Mouse (Mus musculus) lung, adult 2 months (tissue): ENCODE results near the gene Dnah5. TPM values are rescaled to one million over a fixed set of nuclear protein-coding genes. Genes with fewer than 3 reads are reported as not detected.
"Not testable (repeated sequence)": the region's sequence is repeated elsewhere in the genome, so short reads cannot be mapped to it uniquely, and the experiment has no call there.

ENCODE experiments used
- DNase-seq: peaks from one replicate; pipeline ENCODE4 v3.0.0; 2022
- H3K4me1 ChIP-seq: fragments of 200-500 bp; 2 replicates; pipeline ENCODE4 v1.6.1; 2011; ENCODE audit warnings: low read length; ENCODE audit not compliant: control insufficient read depth, insufficient read depth
- H3K4me3 ChIP-seq: fragments of 200-500 bp; replicated peaks from 2 replicates; pipeline ENCODE3; 2011; ENCODE audit warnings: low read depth, mild to moderate bottlenecking, control low read depth, low read length; ENCODE audit errors: extremely low read depth
- CTCF ChIP-seq: fragments of 200-500 bp; IDR thresholded peaks from 2 replicates; pipeline ENCODE4 v1.5.1; 2011; ENCODE audit warnings: mild to moderate bottlenecking, low read length, control low read depth; ENCODE audit not compliant: insufficient read depth
- POLR2A ChIP-seq: fragments of 200-500 bp; IDR thresholded peaks from 2 replicates; pipeline ENCODE4 v1.6.1; 2011; ENCODE audit warnings: low read depth, mild to moderate bottlenecking, control low read depth, low read length, borderline replicate concordance; ENCODE audit errors: extremely low read depth
- WGBS: fragments of 180-500 bp; shearing (Covaris S2); methylation state at CpG from one replicate; pipeline ENCODE4 v1.1.7; 2018; 5-methylcytosine and 5-hydroxymethylcytosine counted together
- polyA plus RNA-seq: library from polyadenylated mRNA; depleted of rRNA; stranded (reverse); fragments of >200 nt; gene quantifications from 2 replicates; pipeline ENCODE4 v1.2.3, GENCODE M21; 2012

The Dnah5 gene
- polyA plus RNA-seq, 1 experiment: 2.4 TPM

- DNase-seq: no peak
- 40% methylated on average over 4 of the region's 4 CpGs for WGBS
- Histone ChIP-seq H3K4me3 (no peak overlapping the region), H3K4me1 (no peaks in the 10 kb centered on the region)
- TF ChIP-seq POLR2A (no peak), CTCF (no peak)
Observed at GRCm38 (mm10) chr15:28341151-28341550, 137.6 kb downstream of the Dnah5 start.

DNA sequence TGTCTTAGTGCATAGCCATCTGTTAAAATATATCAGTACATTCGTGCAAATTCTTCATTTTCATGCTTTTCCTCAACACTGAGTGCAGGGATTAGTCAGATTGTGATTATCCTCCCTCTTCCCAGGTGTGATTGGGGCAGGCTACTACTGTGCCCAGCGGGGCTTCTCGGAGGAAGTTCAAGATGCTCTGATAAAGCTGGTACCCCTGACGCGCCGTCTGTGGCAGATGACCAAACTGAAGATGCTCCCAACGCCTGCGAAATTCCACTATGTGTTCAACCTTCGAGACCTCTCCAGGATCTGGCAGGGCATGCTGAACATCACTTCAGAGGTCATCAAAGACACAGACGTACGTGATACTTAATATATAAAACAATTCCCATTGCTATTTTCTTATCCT is 164.0 kb downstream of the Dnah5 start:
- no peak overlapping the region for H3K4me3 ChIP-seq
- DNase-seq: no peak
- WGBS: 69% methylated on average over 11 of the region's 11 CpGs
- TF ChIP-seq POLR2A (no peak), CTCF (no peak)
- H3K4me1 ChIP-seq: no peaks in the 10 kb centered on the region

DNA sequence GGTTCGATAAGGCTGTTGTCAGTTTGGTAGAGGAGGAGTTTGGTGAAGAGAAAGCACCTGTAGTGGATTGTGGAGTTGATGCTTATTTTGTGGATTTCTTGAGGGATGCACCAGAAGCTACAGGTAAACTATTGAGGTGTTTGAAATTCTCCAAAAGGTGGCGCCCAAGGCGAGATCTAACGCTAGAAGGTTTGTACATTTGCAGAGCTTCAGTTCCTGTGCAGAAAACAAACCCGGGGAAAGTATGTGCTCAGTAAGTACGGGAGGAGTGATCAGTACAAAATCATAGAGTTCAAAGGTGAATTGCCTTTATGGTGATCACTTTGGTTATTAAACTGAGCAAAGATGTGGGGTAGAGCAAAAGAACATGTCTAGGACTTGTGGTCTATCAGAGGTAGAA is 166.9 kb downstream of the Dnah5 start:
- no peak for DNase-seq
- WGBS: 82% methylated on average over 6 of the region's 6 CpGs
- H3K4me3 ChIP-seq: no peak overlapping the region
- TF ChIP-seq CTCF (no peak), POLR2A (no peak)
- no peaks in the 10 kb centered on the region for H3K4me1 ChIP-seq

DNA sequence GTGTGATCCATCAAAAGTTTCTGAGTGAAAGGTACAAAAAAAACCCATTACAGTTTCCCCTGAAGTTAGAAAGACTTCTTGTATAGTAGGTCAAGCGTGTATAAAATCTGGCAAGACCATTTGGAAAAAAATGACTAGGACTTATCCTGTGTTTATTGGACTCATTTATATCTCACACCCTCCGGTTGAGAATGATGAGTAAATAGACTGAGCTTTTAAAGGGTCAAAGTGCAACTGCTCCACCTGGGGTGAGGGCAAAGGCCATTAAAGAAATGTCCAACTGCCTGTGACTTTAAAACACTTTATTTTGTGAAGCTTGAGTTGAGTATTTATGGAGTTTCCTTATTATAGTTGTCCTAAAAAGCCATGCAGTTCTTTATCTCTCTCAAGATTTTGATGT is 168.0 kb downstream of the Dnah5 start:
- Histone ChIP-seq H3K4me3 (no peak overlapping the region), H3K4me1 (no peaks in the 10 kb centered on the region)
- TF ChIP-seq POLR2A: no peak
- TF ChIP-seq CTCF: no peak
- 23% methylated on average over 2 of the region's 2 CpGs for WGBS
- no peak for DNase-seq

DNA sequence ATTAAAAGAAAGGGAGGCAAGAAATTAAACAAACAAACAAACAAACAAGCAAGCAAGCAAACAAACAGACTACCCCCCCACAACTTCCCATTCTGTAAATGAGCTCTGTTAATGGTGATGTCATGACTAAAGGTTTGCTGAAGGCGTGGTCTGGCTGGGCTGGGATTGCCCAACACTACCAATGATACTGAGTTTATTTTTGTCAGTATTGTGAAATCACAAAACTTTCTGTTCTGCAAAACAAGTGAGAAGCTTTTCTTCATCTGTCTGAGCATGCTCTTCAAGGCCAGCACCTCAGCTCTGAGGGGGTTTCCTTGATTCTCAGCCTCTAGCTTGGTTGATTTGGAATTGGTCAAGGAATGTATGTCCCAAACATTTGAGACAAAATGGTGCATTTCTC is 170.8 kb downstream of the Dnah5 start:
- no peaks in the 10 kb centered on the region for H3K4me1 ChIP-seq
- TF ChIP-seq CTCF (no peak), POLR2A (no peak)
- DNase-seq: no peak
- no peak overlapping the region for H3K4me3 ChIP-seq
- 79% methylated on average over 1 of the region's 1 CpGs for WGBS

DNA sequence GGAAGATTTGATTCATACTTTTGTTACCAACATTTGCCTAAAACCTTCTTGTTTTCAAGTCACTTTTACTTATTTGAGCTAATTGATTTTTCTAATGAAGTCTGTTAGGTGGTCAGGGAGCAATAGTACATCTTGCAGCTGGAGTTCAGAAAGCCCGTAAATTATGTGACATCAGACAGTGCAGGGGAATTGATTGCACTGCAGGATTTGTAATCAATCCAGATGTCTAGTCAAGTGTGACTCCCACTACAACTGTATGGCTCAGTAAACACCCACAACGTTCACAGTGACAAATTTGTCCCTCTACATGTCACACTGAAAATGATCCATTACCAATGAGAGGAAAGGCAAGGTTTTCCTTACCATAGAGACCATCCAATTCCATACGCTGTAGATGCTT is 177.4 kb downstream of the Dnah5 start:
- 58% methylated on average over 3 of the region's 3 CpGs for WGBS
- no peak for DNase-seq
- TF ChIP-seq POLR2A (no peak), CTCF (no peak)
- H3K4me1 ChIP-seq: no peaks in the 10 kb centered on the region
- H3K4me3 ChIP-seq: no peak overlapping the region

DNA sequence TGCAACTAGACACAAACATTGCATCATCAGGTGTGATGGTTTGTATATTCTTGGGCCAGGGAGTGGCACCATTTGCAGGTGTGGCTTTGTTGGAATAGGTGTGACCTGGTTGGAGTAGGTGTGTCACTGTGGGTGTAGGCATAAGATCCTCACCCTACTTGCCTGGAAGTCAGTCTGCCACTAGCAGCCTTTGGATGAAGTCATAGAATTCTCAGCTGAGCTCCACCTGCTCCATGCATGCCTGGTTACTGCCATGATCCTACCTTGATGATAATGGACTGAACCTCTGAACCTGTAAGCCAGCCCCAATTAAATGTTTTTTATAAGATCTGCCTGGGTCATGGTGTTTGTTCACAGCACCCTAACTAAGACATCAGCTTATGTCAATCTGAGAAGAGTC is 190.2 kb downstream of the Dnah5 start:
- DNase-seq, H3K4me1 ChIP-seq, H3K4me3 ChIP-seq: not testable (repeated sequence)

DNA sequence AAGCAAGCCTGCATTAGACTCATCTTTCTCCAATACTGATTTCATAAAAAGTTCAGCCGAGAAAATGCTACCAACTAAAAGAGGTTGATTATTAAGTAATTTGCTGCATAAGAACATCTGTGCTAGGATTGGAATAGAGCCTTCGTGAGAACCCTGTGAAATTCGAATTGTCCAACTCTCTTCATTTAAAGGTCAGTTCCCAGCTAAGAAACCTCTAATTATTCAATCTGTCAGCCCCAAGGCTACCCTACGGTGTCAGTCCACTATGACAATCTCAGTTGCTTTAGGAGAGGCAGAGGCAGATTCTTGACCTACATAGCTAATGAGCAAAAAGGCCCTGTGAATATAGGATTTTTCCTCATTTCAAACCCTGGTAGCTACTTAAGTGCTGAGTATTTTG is 191.9 kb downstream of the Dnah5 start:
- no peak for TF ChIP-seq POLR2A
- TF ChIP-seq CTCF: no peak
- 50% methylated on average over 4 of the region's 4 CpGs for WGBS
- H3K4me1 ChIP-seq: no peaks in the 10 kb centered on the region
- DNase-seq: no peak
- no peak overlapping the region for H3K4me3 ChIP-seq

- no peak for TF ChIP-seq CTCF
- TF ChIP-seq POLR2A: no peak
- 67% methylated on average over 1 of the region's 1 CpGs for WGBS
- no peak for DNase-seq
- H3K4me3 ChIP-seq: no peak overlapping the region
- no peaks in the 10 kb centered on the region for H3K4me1 ChIP-seq
Observed at GRCm38 (mm10) chr15:28398472-28398871, 194.9 kb downstream of the Dnah5 start.

DNA sequence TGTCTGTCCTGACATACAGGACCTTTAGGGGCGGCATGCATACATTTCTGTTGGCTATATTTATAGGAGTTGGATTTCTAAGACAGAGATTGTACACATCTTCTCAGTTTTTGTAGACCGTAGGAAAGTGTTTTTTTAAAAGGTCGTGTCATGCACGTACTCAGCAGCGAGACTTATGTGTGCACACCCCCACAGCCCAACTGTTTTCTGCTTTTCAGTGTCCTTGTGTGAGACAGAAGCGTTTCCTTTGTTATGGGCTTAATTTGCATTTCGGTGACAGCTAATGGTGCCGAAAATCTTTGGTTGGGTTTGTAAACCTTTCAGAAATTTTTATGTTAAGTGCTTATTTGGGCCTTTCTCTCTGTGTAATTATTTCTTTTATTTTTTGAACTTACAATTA is 195.7 kb downstream of the Dnah5 start:
- Histone ChIP-seq H3K4me3 (no peak overlapping the region), H3K4me1 (no peaks in the 10 kb centered on the region)
- WGBS: 76% methylated on average over 8 of the region's 8 CpGs
- no peak for DNase-seq
- TF ChIP-seq POLR2A (no peak), CTCF (no peak)

DNA sequence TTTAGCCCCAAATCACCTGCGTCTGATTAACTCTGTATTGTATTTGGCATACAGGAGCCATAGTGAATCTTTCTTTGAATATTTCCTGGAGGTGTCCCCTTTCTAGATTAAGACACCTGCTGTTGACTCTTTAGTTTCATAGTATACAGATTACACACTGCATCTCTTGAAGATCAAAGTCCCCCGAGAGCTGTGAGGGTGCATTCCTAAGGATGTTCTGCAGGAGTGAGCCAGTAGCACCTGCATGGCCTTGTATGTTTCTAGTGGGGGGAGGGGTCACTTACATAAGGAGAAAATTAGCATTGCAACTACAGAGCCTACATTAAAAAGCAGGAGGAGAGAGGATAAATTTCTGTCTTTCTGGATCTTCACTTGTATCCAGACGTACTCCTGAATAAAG is 201.1 kb downstream of the Dnah5 start:
- H3K4me1 ChIP-seq: no peaks in the 10 kb centered on the region
- TF ChIP-seq POLR2A (no peak), CTCF (no peak)
- WGBS: 60% methylated on average over 3 of the region's 3 CpGs
- no peak for DNase-seq
- no peak overlapping the region for H3K4me3 ChIP-seq
